Mouse (Mus musculus) left cerebral cortex, postnatal 36 days (tissue): ENCODE results near the gene Minar1. TPM values are rescaled to one million over a fixed set of nuclear protein-coding genes. Genes with fewer than 3 reads are reported as not detected.

Experiments used
- DNase-seq, 2 experiments: peaks; one replicate each; pipeline ENCODE4 v3.0.0; 2021 to 2022; ENCODE audit warnings: low spot score in 2 of 2, mixed read lengths in 1 of 2
- intact Hi-C: fragments of 180-260 bp; cut with DNase I; formaldehyde crosslinking; loops from one replicate; pipeline ENCODE4 v1.15.1; 2025
- total RNA-seq, 2 experiments: library from RNA; stranded (reverse); gene quantifications; 2 replicates each; pipeline ENCODE4 v1.2.3; 2021

Minar1 gene
- total RNA-seq = 1 to 10 TPM; 5.4 to 6.5 TPM

DNA sequence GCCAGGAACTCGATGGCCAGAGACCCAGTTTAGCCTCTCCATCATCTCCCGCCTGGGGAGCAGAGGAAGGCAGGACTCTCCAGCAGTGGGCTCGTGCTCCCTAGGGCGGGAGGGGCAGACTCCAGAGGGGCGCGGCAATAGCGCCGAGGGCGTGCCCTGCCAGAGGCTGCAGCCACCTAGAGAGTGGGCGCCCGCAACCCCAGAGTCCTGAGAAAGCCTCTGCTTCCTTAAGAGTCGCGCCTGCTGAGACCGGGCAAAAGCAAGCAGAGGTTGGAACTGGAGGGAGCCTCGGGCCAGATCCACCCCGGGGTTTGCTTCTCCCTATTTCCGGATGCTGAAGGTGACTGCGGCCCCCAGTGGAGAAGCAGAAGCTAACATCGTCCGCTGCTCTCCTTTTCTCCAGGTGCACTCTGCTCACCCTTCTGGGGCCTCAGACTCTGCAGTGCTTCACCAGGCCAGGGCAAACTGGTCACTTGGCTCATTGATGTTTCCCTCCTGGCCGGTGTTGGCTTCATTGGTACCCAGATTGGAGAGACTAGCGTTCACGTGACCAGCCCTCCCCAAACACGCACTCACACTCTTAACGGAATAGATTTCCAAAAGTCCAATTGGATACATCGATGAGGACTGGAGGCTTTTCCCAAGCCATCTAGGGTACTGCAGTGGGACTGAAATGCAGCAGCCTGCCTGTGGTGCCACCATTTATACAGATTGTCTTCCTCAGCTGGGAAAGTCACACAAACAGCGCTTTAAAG is at the start of gene Minar1:
Gene Minar1, minus strand, starts transcription at position 120 of the 755 bp plus-strand sequence.
- peak; percentile 13 to 15 for DNase-seq
- intact Hi-C loops = no loop called here

DNA sequence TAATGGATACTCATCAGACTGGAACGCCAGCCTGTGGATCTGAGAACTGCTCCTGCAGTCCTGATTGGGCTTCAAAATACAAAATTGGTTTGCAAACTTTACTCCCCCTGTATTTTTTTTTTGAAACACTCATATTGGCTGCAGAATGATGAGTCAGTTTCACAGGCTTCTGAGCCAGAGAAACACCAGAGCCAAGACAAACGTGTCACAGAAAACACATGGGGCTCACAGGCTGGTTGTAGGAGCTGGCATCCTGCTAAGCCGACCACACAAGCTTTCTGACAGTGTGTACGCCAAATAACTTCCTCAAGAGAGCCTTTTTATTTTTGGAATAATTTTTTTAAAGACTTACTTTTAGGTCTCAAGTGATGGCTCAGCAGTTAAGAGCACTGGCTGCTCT is 47.0 kb upstream of the Minar1 start:
- peak; percentile 35 to 64 for DNase-seq
- intact Hi-C loops = loop anchor here (5.0 kb wide), 1 partner anchor 208 kb away; no protein-coding TSS in a partner anchor

DNA sequence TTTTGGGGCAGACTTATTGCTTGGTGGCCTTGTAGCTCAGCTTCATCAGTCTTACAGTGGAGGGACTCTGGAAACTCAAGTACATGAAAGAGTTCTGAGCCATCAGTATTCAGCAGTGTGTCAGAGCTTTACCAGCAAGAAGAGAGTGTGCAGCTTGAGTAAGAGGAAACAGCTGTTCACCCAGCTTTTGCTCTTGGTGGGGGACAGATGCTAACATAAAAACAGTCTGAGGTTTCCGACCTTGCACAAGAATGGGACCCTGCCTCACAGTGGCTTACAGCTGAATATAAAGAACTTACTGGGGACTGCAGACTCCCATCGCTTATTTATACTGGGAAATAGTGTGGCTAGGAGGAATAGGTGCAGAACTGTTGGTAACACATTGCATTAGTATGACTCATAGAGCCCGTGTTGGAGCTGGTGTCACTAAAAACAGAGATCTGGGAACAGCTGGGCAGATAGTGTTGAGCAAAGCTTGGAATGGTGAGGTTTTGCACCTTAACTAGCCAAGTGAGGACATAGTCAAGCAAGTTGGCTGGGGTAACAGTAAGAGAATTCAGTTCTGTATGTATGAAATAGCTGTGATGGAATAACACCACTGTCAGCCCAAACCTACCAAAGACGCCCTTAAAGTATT is 44.5 kb upstream of the Minar1 start:
- intact Hi-C loops = no loop called here
- DNase-seq = no peak

DNA sequence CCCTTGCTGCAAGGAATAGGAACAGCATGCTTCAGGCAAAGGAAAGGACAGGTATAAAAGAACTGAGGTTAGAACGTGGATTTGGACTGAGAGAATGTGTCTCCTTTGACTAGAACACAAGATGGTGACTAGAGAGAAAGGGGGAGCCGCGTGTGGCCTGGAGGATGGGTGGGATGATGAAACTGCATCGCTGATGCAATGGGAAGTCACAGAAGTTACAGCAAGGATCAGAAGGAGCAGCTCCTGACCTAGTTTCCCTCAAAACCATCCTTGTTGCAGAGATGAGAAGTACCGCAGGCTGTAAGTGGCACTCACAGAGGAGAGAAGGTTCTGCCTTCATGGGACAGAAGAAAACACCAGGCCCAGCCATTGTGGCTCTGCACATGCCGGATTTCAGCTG is 28.0 kb upstream of the Minar1 start:
- DNase-seq = no peak
- intact Hi-C loops = no loop called here

DNA sequence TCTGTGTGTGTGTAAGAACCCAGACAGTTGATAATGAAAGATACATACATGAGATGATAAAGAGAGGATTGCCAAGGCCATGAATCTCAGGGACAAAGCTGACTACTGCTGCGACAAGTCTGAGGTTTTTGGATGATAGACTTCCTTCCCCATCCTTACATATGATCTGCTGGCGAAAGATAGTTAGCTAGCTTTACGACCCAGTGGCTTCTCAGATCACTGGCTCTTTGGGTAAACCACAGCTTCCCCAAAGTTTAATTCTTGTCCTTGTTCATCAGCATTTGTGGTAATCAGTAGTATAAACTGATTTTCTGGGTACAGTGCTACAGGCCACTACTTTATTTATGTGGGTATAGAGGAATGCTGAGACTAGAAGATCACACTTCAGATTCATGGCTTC is 14.5 kb upstream of the Minar1 start:
- intact Hi-C loops = no loop called here
- no peak for DNase-seq

DNA sequence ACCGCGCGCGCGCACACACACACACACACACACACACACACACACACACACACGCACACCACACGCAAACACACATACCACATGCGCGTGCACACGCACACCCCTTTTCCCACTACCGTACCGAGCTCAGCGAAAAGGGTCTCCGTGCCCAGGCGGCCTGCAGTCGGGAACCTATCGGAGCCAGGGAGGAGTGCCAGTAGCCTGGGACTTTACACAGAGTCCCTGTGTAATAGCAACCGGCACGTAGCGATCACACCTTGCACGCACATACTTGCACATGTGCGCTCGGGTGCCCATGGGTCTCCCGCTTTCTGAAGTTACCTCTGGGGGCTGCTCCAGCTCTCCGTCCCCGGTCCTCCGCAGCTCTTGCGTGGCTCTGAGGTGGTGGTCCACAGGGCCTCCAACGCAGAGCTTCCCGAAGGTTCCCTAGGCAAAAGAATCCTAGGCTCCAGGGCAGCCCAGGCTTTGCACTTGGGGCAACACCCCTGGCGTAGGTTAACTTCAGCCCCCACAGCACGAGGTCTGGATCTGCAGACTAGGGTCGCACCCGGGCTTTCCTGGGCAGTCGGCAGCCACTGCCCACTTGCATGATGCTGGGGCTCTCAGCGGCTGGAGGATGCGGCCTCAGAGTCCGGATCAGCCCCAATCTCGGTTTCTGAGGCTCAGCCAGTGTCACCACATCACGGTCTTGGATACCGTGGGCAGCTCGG is 474 bp downstream of the Minar1 start:
- intact Hi-C loops = no loop called here

DNA sequence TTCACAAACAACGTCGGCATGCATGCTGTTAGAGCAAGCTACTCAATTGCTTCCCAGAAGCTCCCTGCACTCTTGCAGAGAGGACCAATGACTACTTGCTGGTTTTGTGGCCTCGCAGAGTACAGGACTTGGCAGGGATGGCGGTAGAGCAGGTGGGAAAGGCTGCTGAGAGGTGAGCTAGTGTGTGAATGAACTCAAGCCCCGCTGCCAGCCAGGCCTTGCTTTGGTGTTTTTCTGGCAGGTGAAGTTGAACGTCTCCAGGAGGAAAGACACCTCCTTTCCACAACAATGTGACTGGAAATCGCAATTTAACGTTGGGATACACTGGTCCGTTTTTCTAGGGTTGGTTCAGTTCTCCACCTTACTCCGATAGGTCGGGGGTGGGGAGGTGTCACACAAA is 1.2 kb downstream of the Minar1 start:
- intact Hi-C loops = no loop called here
- DNase-seq = no peak

More for the DNA sequence above, 474 bp downstream of the Minar1 start:
- peak in 1 of 2 experiments; percentile 15 for DNase-seq

DNA sequence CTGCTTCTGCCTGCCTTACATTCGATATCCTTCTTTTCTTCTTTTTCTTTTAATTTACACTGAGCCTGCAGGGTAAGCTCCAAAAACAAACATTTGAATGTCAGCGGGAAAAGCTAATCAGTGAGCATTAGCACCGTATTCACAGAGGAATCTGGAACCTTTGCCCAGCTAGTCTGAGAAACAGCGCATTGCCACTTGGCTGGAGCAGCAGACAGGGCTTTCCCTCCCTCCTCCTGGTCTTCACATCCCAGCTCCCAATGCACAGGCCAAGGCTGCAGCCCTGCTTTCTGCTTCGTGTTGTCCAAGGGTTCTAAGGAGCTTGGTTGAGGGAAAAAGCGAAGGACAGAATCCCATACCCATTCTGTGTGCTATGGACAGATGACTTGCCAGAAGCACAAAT is 2.6 kb downstream of the Minar1 start:
- no peak for DNase-seq
- intact Hi-C loops = no loop called here

DNA sequence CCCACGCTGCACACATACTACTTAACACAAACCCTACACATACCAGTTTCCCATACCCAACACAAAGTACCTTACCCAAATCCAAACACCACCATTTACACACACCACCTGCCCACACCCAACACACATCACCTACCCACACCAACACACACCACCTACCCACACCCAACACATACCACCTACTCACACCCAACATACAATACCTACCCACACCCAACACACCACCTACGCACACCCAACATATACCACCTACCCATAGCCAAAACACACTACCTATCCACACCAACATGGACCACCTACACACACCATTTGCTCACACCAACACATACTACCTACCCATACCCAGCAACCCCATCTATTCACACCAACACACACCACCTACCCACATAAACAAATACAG is 6.0 kb downstream of the Minar1 start:
- intact Hi-C loops = no loop called here
- DNase-seq = no peak

DNA sequence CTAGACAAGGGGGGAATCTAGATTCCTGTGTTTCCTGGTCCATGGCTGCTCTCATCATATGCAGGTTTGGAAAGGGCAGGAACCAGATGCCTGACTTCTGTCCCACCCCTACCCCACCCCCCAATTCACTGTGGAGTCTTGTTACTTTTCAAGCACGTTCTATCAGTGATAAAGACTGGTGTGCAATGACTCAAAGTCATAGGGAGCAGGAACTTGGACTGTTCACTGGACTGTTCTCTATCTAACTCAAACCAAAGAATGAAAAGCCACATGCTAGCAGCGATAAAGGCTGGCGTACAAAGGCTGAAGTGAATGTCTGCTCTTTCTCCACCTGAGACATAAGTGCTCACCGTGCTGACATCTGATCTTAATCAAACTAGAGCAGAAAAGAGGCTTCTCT is 12.3 kb downstream of the Minar1 start:
- intact Hi-C loops = no loop called here
- no peak for DNase-seq

DNA sequence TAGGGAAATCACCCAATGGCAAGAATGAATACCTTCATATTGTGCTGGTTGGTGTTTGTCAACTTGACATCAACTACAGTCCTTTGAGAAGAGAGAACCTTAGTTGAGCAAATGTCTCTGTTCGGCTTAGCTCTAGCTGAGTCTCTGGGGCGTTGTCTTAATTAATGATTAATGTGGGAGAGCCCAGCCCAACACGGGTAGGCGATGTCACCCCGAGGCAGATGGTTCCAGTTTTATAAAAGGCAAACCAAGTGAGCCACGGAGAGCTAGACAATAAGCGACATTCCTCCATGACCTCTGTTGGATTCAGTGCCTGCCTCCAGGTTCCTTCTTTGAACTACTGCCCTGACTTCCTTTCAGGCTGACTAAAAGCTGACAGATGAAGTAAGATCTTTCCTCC is 15.6 kb downstream of the Minar1 start:
- DNase-seq = no peak
- intact Hi-C loops = no loop called here

DNA sequence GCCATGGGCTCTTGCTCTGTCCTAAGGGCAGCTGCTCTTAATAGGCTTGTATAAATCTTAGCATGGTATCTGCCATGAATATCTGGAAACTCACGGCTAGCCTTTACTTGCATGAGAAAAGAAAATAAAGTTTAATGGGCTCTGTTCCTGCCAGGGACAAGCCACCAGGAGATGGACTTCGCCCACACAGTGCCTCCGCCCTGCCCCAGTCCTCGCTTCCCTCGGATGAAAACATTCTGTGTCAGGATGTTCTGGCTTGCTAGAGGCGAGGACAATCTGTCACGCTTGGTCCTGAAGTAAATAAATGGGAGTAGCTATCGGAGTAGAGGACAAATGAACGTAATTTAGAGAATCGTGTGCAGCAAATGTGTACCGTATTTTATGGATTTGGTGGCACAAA is 16.7 kb downstream of the Minar1 start:
- intact Hi-C loops = no loop called here
- no peak for DNase-seq

DNA sequence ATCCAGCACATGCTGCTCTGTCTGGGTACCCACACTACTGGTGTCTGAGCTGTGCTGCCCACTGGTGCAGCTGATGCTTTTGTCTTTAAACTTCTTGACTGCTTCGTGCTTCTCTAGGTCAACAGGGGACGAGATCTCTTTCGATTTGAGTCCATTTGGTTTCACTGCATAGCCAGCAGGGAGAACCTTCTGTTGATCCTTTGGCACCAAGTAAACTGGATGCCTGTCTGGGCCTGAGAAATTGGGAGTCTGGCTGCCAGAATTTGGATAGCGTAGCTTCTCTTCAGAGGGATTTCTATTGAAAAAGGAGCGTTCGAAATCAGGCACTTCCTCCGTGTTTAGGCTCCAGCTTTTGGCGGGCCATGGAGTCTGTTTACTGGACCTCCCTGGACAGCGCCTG is 21.0 kb downstream of the Minar1 start:
- no peak for DNase-seq
- intact Hi-C loops = no loop called here

DNA sequence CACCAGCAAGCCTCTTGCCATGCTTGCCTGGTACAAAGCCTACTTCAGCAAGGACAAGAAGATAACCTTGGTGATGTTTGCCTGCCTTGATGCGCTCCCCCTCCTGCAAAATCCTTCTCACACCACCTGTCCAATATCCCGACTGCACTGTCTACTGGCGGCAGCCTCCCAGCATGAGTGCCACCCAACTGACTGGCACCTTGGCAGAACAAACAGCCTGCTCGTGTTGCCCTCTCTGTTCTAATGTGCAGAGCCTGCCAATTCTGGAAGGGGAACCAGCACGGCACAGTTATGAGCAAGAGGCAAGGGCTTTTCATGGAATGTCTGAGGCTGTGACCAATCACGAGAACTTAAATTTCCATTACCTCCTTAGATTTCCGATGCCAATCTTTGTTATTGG is 22.2 kb downstream of the Minar1 start:
- intact Hi-C loops = no loop called here
- DNase-seq = no peak

DNA sequence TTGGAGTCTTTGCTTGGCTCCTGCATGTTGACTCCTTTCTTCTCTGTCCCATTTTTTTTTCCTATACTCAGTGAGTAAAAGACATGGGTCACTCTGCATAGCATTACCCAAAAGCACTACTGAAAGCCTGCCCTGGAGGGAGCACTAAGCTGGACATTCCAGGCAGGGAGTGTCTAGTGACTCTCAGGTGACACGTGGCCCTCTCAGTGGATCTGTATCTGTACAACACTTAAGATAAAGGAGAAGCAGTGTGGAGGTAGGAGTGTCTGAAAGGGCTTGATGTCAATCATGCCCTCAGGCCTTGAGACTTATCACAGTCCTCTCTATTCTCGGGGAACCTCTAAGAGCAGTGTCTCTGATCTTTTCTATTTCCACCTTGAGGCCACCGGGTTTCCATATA is 25.9 kb downstream of the Minar1 start:
- DNase-seq = no peak
- intact Hi-C loops = no loop called here

DNA sequence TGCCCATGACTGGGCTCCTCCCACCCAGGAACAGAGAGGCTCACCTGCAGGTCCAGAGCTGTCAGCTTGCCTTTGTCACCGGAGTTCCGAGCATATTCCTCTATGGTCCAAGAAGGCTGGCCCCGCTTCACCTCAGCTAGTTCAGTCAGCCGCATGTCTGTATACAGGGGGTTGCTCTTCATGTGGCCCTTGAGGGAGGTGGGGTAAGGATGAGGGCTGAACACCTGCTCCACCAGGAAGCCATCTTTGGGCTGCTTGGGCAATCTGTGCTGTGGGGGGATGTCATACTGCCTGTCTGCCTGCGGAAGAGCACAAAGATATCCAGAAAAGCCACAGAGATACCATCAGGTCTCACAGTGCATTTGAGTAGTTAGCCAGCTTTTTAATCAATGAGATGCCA is 26.5 kb downstream of the Minar1 start:
- DNase-seq = no peak
- intact Hi-C loops = no loop called here

DNA sequence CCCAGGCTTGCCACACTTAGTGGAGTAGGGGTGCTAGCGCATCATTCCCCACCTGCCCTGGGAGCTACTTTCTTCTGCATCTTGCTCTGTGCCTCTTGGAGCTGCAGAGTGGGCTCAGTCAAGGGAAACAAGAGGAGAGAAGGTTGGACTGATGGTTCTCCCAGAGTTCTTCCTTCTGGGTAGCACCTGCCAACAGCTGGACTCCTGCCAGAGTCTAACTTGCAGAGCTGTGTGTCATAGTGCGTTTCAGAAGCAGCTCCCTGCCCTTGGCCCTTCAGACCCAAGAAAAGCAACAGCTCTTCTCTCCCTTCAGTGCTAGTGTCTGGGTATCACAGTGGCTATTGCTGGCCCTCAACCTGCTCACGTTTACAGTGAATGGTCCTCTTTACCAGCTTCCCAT is 30.5 kb downstream of the Minar1 start:
- DNase-seq = no peak
- intact Hi-C loops = no loop called here

DNA sequence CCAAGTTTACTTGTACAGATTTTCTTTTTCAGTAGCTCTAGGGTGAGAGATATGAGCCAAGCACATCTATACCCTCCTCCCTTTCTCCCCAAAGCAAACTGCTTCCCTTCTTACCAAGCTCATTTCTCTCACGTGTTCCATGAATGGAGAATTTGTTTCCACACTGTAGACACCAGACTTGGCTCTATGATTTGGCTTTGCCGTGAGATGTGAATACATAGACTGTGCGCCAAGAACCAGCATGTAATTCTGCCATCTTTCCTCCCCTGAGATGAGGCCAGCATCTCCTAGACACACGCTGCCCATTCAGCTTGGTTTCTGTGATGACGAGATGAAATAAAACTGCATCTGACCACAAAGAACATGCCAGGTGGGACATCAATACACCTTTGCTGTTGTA is 44.5 kb downstream of the Minar1 start:
- no peak for DNase-seq
- intact Hi-C loops = no loop called here

DNA sequence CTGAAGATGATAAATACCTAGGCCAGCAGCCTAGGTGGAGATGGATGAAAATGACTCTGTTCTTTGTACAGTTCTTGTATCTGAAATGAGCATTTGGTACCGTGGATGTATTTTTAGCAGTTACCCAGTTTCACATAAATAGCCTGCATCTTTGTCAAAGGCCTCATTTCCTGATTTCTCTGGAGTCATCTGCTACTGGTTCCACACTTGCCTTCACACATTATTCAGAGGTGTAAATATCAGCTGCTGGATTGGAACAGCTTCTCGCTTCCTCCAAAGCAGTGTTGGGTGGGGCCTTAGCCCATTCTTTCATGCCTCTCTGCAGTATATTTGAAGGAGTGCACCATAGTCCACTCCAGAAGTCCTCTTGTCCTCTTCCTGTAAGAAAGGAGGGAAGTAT is 70.3 kb downstream of the Minar1 start:
- DNase-seq = peak; percentile 8 to 10
- intact Hi-C loops = no loop called here
